Mouse (Mus musculus): ENCODE data around the gene Tmem132d. TPM values are rescaled to one million over a fixed set of nuclear protein-coding genes. Genes with fewer than 3 reads are reported as not detected.

The Tmem132d gene
- polyA plus RNA-seq, 1 experiment from 2014 or later = not detected

DNA sequence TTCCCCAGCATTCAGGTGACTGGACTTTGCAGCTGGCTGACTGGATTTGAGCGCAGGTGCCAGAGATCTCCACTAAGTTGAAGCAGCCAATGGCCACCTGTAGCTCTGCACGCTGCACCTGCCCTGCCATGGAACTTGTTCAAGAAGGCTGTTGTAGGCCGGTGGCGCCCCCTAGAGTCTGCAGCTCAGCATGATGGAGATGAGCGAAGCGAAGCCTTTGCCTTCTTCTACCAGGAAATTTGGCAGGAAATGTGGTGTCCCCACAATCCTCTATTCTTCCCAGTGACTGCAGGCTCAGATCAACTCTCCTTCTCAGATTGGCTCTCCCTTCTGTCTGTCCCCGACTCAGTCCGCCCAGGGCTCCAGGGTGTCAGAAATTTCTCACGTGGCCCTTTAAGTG lies 4.0 kb upstream of the Tmem132d start:
- no peak overlapping the region for H3K4me2 ChIP-seq (ENCODE audit: low read depth, low read length)
- H3K9ac ChIP-seq (replicated peaks) = no peak overlapping the region
- H3K4me3 ChIP-seq (ENCODE audit: low read depth, low read length) = no peak overlapping the region
- peaks cover 10% of the 10 kb centered on the region for H3K27me3 ChIP-seq (ENCODE audit: insufficient read depth, low read length)
- 15% methylated on average over 9 of the region's 9 CpGs for WGBS (ENCODE audit: insufficient replicate concordance)
- TF ChIP-seq CTCF (IDR thresholded peaks at IDR 0.05; ENCODE audit: low read depth) (0 out of 2 replicates have a peak, but pooled peaks have one; percentile 16), EP300 (IDR thresholded peaks at IDR 0.05; ENCODE audit: low read depth) (no peak)
- H3K27ac ChIP-seq (ENCODE audit: low read depth) = no peak overlapping the region
- ATAC-seq (no peak), DNase-seq (no peak)
- H3K36me3 ChIP-seq (replicated peaks; ENCODE audit: insufficient read depth, low read length) = no peaks in the 10 kb centered on the region
- H3K9me3 ChIP-seq (ENCODE audit: low read length) = no peaks in the 10 kb centered on the region
- no peaks in the 10 kb centered on the region for H3K4me1 ChIP-seq (ENCODE audit: insufficient read depth)

GRCm38 (mm10) chr5:128435683-128436082 lies 2.8 kb upstream of the Tmem132d start:
- 54% methylated on average over 5 of the region's 5 CpGs for WGBS (ENCODE audit: insufficient replicate concordance)
- ATAC-seq (no peak), DNase-seq (no peak)
- no peak overlapping the region for H3K4me3 ChIP-seq (ENCODE audit: low read depth, low read length)
- H3K27ac ChIP-seq (ENCODE audit: low read depth) = no peak overlapping the region
- no peaks in the 10 kb centered on the region for H3K4me1 ChIP-seq (ENCODE audit: insufficient read depth)
- no peak overlapping the region for H3K9ac ChIP-seq (replicated peaks)
- no peaks in the 10 kb centered on the region for H3K9me3 ChIP-seq (ENCODE audit: low read length)
- no peak overlapping the region for H3K4me2 ChIP-seq (ENCODE audit: low read depth, low read length)
- peaks cover 10% of the 10 kb centered on the region for H3K27me3 ChIP-seq (ENCODE audit: insufficient read depth, low read length)
- no peaks in the 10 kb centered on the region for H3K36me3 ChIP-seq (replicated peaks; ENCODE audit: insufficient read depth, low read length)
- TF ChIP-seq CTCF (IDR thresholded peaks at IDR 0.05; ENCODE audit: low read depth) (no peak), EP300 (IDR thresholded peaks at IDR 0.05; ENCODE audit: low read depth) (no peak)

GRCm38 (mm10) chr5:128433786-128434185 lies 909 bp upstream of the Tmem132d start:
- H3K36me3 ChIP-seq (replicated peaks; ENCODE audit: insufficient read depth, low read length) = no peaks in the 10 kb centered on the region
- no peaks in the 10 kb centered on the region for H3K9me3 ChIP-seq (ENCODE audit: low read length)
- no peaks in the 10 kb centered on the region for H3K4me1 ChIP-seq (ENCODE audit: insufficient read depth)
- no peak overlapping the region for H3K4me2 ChIP-seq (ENCODE audit: low read depth, low read length)
- no peak overlapping the region for H3K9ac ChIP-seq (replicated peaks)
- H3K27ac ChIP-seq (ENCODE audit: low read depth) = no peak overlapping the region
- ATAC-seq (no peak), DNase-seq (no peak)
- no peak for TF ChIP-seq CTCF (IDR thresholded peaks at IDR 0.05; ENCODE audit: low read depth)
- TF ChIP-seq EP300 (IDR thresholded peaks at IDR 0.05; ENCODE audit: low read depth) = no peak
- H3K27me3 ChIP-seq (ENCODE audit: insufficient read depth, low read length) = peaks cover 10% of the 10 kb centered on the region
- H3K4me3 ChIP-seq (ENCODE audit: low read depth, low read length) = no peak overlapping the region
- WGBS (ENCODE audit: insufficient replicate concordance) = 42% methylated on average over 9 of the region's 9 CpGs

DNA sequence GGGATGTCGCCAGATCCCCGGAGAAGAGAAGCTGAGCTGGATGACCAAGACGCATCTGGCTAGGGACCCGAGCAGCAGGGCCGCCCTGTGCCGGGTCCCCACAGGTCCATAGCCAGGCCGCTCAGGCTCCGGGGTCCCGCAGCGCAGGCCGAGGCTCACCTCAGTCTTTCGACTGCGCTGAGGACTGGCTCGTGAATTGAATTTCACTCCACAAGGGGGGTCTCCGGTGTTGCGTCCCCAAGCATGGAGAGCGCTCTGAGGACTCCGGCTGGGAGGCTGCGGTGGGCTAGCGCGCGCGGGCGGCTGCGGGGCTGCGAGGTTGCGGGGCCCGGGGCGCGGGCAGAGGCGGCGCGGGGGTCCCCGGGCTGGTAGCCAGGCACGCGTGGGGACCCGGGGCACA lies 455 bp downstream of the Tmem132d start:
- TF ChIP-seq CTCF (IDR thresholded peaks at IDR 0.05; ENCODE audit: low read depth) (no peak), EP300 (IDR thresholded peaks at IDR 0.05; ENCODE audit: low read depth) (no peak)
- peaks cover 10% of the 10 kb centered on the region for H3K27me3 ChIP-seq (ENCODE audit: insufficient read depth, low read length)
- DNase-seq (no peak), ATAC-seq (no peak)
- 5% methylated on average over 19 of the region's 37 CpGs for WGBS (ENCODE audit: insufficient replicate concordance)
- no peak overlapping the region for H3K4me3 ChIP-seq (ENCODE audit: low read depth, low read length)
- H3K9ac ChIP-seq (replicated peaks) = no peak overlapping the region
- no peak overlapping the region for H3K27ac ChIP-seq (ENCODE audit: low read depth)
- no peak overlapping the region for H3K4me2 ChIP-seq (ENCODE audit: low read depth, low read length)
- no peaks in the 10 kb centered on the region for H3K4me1 ChIP-seq (ENCODE audit: insufficient read depth)
- H3K36me3 ChIP-seq (replicated peaks; ENCODE audit: insufficient read depth, low read length) = no peaks in the 10 kb centered on the region
- no peaks in the 10 kb centered on the region for H3K9me3 ChIP-seq (ENCODE audit: low read length)

DNA sequence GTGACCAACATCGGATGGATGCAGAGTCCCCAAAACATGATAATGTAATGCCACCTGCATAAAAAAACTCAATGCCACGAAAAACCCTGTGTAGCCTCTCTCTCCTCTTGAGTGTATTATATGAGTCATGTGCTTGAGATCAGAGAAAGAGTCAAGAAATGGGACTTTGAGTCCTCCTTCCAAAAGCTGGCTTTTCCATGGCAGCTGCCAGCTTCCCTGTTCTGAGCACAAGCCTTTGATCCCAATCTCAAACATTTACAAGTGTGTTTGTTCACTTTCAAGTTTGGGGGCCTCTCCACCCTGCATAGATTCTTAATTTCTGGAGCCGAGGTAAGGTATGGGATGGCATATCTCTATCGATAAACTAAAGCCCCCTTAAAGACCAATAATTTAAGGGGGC lies 8.2 kb downstream of the Tmem132d start:
- Histone ChIP-seq H3K36me3 (replicated peaks; ENCODE audit: insufficient read depth, low read length) (no peaks in the 10 kb centered on the region), H3K4me2 (ENCODE audit: low read depth, low read length) (no peak overlapping the region), H3K9me3 (ENCODE audit: low read length) (peaks cover 8% of the 10 kb centered on the region), H3K27ac (ENCODE audit: low read depth) (no peak overlapping the region), H3K27me3 (ENCODE audit: insufficient read depth, low read length) (no peaks in the 10 kb centered on the region), H3K4me1 (ENCODE audit: insufficient read depth) (no peaks in the 10 kb centered on the region), H3K9ac (replicated peaks) (no peak overlapping the region), H3K4me3 (ENCODE audit: low read depth, low read length) (no peak overlapping the region)
- TF ChIP-seq EP300 (IDR thresholded peaks at IDR 0.05; ENCODE audit: low read depth) = no peak
- no peak for TF ChIP-seq CTCF (IDR thresholded peaks at IDR 0.05; ENCODE audit: low read depth)
- WGBS (ENCODE audit: insufficient replicate concordance) = 64% methylated on average over 4 of the region's 4 CpGs
- no peak for DNase-seq
- ATAC-seq = no peak

GRCm38 (mm10) chr5:128424213-128424612 lies 8.7 kb downstream of the Tmem132d start:
- TF ChIP-seq EP300 (IDR thresholded peaks at IDR 0.05; ENCODE audit: low read depth) (no peak), CTCF (IDR thresholded peaks at IDR 0.05; ENCODE audit: low read depth) (no peak)
- H3K4me2 ChIP-seq (ENCODE audit: low read depth, low read length) = no peak overlapping the region
- no peak overlapping the region for H3K27ac ChIP-seq (ENCODE audit: low read depth)
- no peaks in the 10 kb centered on the region for H3K27me3 ChIP-seq (ENCODE audit: insufficient read depth, low read length)
- H3K36me3 ChIP-seq (replicated peaks; ENCODE audit: insufficient read depth, low read length) = no peaks in the 10 kb centered on the region
- DNase-seq (no peak), ATAC-seq (no peak)
- no peak overlapping the region for H3K9ac ChIP-seq (replicated peaks)
- H3K4me1 ChIP-seq (ENCODE audit: insufficient read depth) = no peaks in the 10 kb centered on the region
- H3K4me3 ChIP-seq (ENCODE audit: low read depth, low read length) = no peak overlapping the region
- peaks cover 8% of the 10 kb centered on the region for H3K9me3 ChIP-seq (ENCODE audit: low read length)
- WGBS (ENCODE audit: insufficient replicate concordance) = 77% methylated on average over 2 of the region's 2 CpGs

DNA sequence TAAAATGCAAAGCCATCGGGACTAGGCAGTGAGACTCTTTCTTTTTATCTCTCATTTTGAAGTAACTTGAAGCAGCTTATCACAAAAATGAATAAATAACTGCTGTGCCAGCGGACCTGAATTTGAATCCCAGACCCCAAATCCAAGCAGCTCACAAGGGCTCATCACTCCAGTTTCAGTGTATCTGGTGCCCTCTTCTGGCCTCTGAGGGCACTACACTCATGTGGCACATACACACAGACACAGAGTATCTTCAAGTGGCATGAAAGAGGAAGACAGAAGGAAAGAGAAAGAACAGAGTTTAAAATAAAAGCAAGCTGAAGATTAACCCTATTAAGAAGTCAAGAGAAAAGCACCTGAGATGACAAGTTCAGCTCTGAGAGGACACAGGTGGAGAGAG lies 10.8 kb downstream of the Tmem132d start:
- no peak overlapping the region for H3K4me2 ChIP-seq (ENCODE audit: low read depth, low read length)
- no peak for TF ChIP-seq EP300 (IDR thresholded peaks at IDR 0.05; ENCODE audit: low read depth)
- no peak for TF ChIP-seq CTCF (IDR thresholded peaks at IDR 0.05; ENCODE audit: low read depth)
- no peaks in the 10 kb centered on the region for H3K36me3 ChIP-seq (replicated peaks; ENCODE audit: insufficient read depth, low read length)
- H3K27ac ChIP-seq (ENCODE audit: low read depth) = no peak overlapping the region
- no peak overlapping the region for H3K9ac ChIP-seq (replicated peaks)
- WGBS (ENCODE audit: insufficient replicate concordance) = 76% methylated on average over 2 of the region's 2 CpGs
- H3K27me3 ChIP-seq (ENCODE audit: insufficient read depth, low read length) = no peaks in the 10 kb centered on the region
- no peak overlapping the region for H3K4me3 ChIP-seq (ENCODE audit: low read depth, low read length)
- ATAC-seq = no peak
- peaks cover 8% of the 10 kb centered on the region for H3K9me3 ChIP-seq (ENCODE audit: low read length)
- no peak for DNase-seq
- H3K4me1 ChIP-seq (ENCODE audit: insufficient read depth) = no peaks in the 10 kb centered on the region
